Mouse (Mus musculus): ENCODE data around the gene Ly6g6c.

DNA sequence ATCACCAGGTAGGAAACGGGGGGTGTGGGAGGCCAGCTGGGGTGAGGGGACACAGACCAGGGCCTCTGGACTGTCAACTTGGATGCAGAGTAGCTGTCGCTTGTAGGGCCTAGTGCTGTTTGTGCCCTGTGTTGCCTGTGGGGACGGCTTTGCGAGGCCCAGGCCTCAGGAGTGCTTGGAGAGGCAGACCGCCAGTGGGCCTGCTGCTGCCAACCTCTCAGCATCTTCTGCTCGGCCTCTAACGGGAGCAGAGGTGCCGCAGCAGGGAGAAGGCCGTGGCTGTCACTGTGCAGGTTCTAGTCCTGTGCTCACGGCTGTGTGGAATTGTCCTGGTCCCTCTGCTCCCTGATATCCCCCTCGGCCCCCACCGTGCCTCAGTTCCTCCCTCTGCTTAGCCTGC lies 31.4 kb downstream of the Ly6g6c start:
- TF ChIP-seq CTCF (IDR thresholded peaks at IDR 0.05; ENCODE audit: borderline replicate concordance, extremely low read depth, insufficient read depth, insufficient read length) (no peak), POLR2A (IDR thresholded peaks at IDR 0.05; ENCODE audit: borderline replicate concordance, extremely low read depth, insufficient read depth, insufficient read length, poor library complexity, severe bottlenecking) (no peak)
